10 mouse cellular contexts compared by ENCODE assay signal in the genomic region with DNA sequence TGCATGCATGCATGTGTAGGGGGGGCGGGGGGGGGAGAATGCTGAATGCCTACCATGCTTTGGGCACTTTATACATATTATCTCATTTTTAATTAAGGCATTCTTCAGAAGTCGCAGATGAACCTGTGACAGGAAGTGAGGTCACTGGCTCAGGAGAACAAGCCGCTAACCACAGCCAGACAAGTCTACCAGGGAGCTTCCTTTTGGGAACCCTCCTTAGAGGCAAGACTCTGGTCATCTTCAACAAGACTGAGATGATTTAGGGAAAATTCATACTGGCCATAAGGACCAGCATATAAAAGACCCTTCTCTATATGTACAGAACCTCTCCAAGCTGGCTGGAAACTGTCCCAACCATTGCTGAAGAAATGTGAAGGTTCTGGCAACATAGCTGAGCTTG.
DNase-seq lines count a peak whose midpoint lies in the region; ATAC-seq lines count a peak whose summit lies in the region.
"Had no signal": no experiment of that assay in that cellular context is flagged by ENCODE, and none has a peak within 500 bp of the region (broad histone marks: within the 10 kb centered on the region; RNA-seq: fewer than 3 reads in every experiment).

No protein-coding gene starts in this region.

- no peak for ATAC-seq in hindbrain, embryonic 14.5 days (ENCODE audit: low FRiP score)
- ATAC-seq in intestine, embryonic 16.5 days: no peak

- H3K4me2 ChIP-seq in hindbrain, embryonic 14.5 days (replicated peaks): no peak overlapping the region
- peak overlapping the region; percentile 67 for H3K4me2 ChIP-seq in intestine, embryonic 16.5 days (ENCODE audit: low read depth, low read length)

- H3K27me3 ChIP-seq in hindbrain, embryonic 10.5 days (ENCODE audit: insufficient read depth, poor library complexity, severe bottlenecking): no peaks in the 10 kb centered on the region
- H3K27me3 ChIP-seq in hindbrain, embryonic 14.5 days (ENCODE audit: control insufficient read depth, insufficient read depth, low read length): no peaks in the 10 kb centered on the region
- no peaks in the 10 kb centered on the region for H3K27me3 ChIP-seq in intestine, embryonic 16.5 days (replicated peaks; ENCODE audit: control insufficient read depth, insufficient read depth, low read length)

- no peak for DNase-seq in hindbrain, embryonic 10.5 days (ENCODE audit: low spot score)
- DNase-seq in hindbrain, embryonic 14.5 days (ENCODE audit: low spot score): no peak
- DNase-seq in thymus, postnatal 0 days (ENCODE audit: low spot score): peak; percentile 58
- no peak for DNase-seq in thymus, adult 18-20 months
- peak; percentile 54 for DNase-seq in thymus, postnatal 25 days
- DNase-seq in ovary, postnatal 10 days (ENCODE audit: low spot score): no peak
- no peak for DNase-seq in urinary bladder, adult 18-20 months (ENCODE audit: low spot score in 2 of 2)
- DNase-seq: cerebellum, adult 11 months; gastrocnemius, postnatal 14 days had no signal

- peaks cover 60% of the 10 kb centered on the region for H3K4me1 ChIP-seq in hindbrain, embryonic 10.5 days (replicated peaks)
- peaks cover 20% of the 10 kb centered on the region for H3K4me1 ChIP-seq in hindbrain, embryonic 14.5 days (replicated peaks; ENCODE audit: control insufficient read depth, insufficient read depth, low read length)
- peaks cover 43% of the 10 kb centered on the region for H3K4me1 ChIP-seq in intestine, embryonic 16.5 days (ENCODE audit: control insufficient read depth, insufficient read depth, low read length)

- H3K9ac ChIP-seq in hindbrain, embryonic 14.5 days: no peak overlapping the region
- no peak overlapping the region; the same call in 1 of the 2 replicates for H3K9ac ChIP-seq in intestine, embryonic 16.5 days (ENCODE audit: low read depth, low read length)

- 81% methylated on average over 3 of the region's 3 CpGs for WGBS in hindbrain, embryonic 10.5 days
- WGBS in hindbrain, embryonic 14.5 days: 79% methylated on average over 3 of the region's 3 CpGs
- WGBS in intestine, embryonic 16.5 days: 52% methylated on average over 3 of the region's 3 CpGs

- no peak overlapping the region for H3K4me3 ChIP-seq in hindbrain, embryonic 10.5 days
- no peak overlapping the region for H3K4me3 ChIP-seq in hindbrain, embryonic 14.5 days (replicated peaks; ENCODE audit: low read length)
- no peak overlapping the region for H3K4me3 ChIP-seq in intestine, embryonic 16.5 days (ENCODE audit: low read length)

- H3K27ac ChIP-seq in hindbrain, embryonic 10.5 days: peak overlapping the region; percentile 86
- H3K27ac ChIP-seq in hindbrain, embryonic 14.5 days: no peak overlapping the region
- H3K27ac ChIP-seq in intestine, embryonic 16.5 days (ENCODE audit: low read length): peak overlapping the region; percentile 83; the same call in 1 of the 2 replicates

- H3K9me3 ChIP-seq in hindbrain, embryonic 10.5 days: no peaks in the 10 kb centered on the region
- no peaks in the 10 kb centered on the region for H3K9me3 ChIP-seq in hindbrain, embryonic 14.5 days (ENCODE audit: control insufficient read depth, low read length)
- H3K9me3 ChIP-seq in intestine, embryonic 16.5 days (ENCODE audit: control insufficient read depth, low read length): no peaks in the 10 kb centered on the region

- H3K36me3 ChIP-seq in hindbrain, embryonic 10.5 days: no peaks in the 10 kb centered on the region
- no peaks in the 10 kb centered on the region for H3K36me3 ChIP-seq in hindbrain, embryonic 14.5 days (replicated peaks; ENCODE audit: control insufficient read depth, insufficient read depth)
- no peaks in the 10 kb centered on the region for H3K36me3 ChIP-seq in intestine, embryonic 16.5 days (ENCODE audit: control insufficient read depth, insufficient read depth, low read length)

Comparison
In these comparisons a context has a peak if more than half of its experiments do, and no peak if none do; other contexts are left out.
1. DNase-seq: peak in thymus, postnatal 0 days (single experiment) and thymus, postnatal 25 days (single experiment); none in hindbrain, embryonic 10.5 days (single experiment), hindbrain, embryonic 14.5 days (single experiment), thymus, adult 18-20 months (0 of 2), ovary, postnatal 10 days (single experiment) and urinary bladder, adult 18-20 months (0 of 2).